Mouse (Mus musculus): ENCODE results near the gene Rbpjl. TPM values are rescaled to one million over a fixed set of nuclear protein-coding genes. Genes with fewer than 3 reads are reported as not detected.

The Rbpjl gene
- polyA plus RNA-seq, 1 experiment from 2014 or later: 0.11 TPM

DNA sequence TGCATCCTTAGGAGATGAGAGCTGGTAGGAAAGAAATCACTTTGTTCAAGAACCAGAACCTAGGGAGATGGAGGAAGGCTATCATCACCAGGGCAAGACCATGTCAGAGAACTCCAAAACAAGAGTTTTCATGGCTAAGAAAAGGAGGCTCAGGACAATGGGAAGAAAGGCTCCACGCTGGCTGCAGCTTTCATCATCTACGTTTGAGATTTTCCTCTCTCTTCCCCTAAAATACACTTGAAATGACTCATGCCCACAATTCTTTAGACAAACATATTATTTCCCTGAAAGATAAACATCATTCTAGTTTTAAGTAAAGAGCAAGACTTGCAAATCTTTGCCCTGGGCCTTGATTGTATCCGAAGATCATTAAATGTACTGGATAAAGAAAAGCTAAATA lies 31.6 kb upstream of the Rbpjl start:
- WGBS: 89% methylated on average over 3 of the region's 3 CpGs
- Histone ChIP-seq H3K27ac (ENCODE audit: low read depth, low read length) (no peak overlapping the region), H3K27me3 (ENCODE audit: control insufficient read depth, insufficient read depth, low read length) (no peaks in the 10 kb centered on the region), H3K9me3 (ENCODE audit: control insufficient read depth, low read length) (no peaks in the 10 kb centered on the region), H3K4me1 (ENCODE audit: control insufficient read depth, insufficient read depth, low read length) (no peaks in the 10 kb centered on the region), H3K9ac (replicated peaks; ENCODE audit: low read depth, low read length) (no peak overlapping the region), H3K4me2 (ENCODE audit: low read depth, low read length) (no peak overlapping the region), H3K4me3 (ENCODE audit: low read depth, low read length) (no peak overlapping the region), H3K36me3 (ENCODE audit: control insufficient read depth, insufficient read depth, low read length) (no peaks in the 10 kb centered on the region)
- no peak for ATAC-seq (ENCODE audit: low read depth)

DNA sequence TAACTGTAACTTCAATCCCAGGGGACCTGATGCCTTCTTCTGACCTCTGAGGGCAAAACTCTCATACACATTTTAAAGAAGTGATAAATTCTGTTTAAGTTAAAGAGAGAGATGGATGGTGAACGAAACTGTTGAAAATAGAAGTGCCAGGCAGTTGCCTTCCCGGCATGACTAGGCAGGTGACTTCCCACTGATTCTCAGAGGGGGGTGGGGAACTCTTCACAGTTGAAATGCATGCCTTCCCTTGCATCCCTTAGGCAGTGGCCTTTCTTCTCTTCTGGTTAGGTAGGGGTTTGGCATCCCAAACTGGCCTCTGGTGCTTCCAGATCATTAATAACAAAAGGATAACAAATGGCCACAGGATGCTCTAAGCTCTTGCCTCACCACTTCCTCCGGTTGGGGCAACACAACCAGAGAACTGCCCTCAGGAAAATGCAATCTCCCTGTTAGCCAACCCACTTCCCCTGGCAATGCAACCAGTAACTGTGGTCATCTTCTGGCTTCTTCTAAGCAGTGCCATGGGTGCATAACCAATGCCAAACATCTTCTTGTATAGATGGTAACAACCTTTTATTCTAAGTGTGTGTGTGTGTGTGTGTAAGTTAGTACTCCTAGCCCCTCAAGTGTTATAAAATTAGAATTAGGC lies 30.4 kb upstream of the Rbpjl start:
- Histone ChIP-seq H3K36me3 (ENCODE audit: control insufficient read depth, insufficient read depth, low read length) (no peaks in the 10 kb centered on the region), H3K4me1 (ENCODE audit: control insufficient read depth, insufficient read depth, low read length) (no peaks in the 10 kb centered on the region), H3K9me3 (ENCODE audit: control insufficient read depth, low read length) (no peaks in the 10 kb centered on the region), H3K27ac (ENCODE audit: low read depth, low read length) (no peak overlapping the region), H3K27me3 (ENCODE audit: control insufficient read depth, insufficient read depth, low read length) (no peaks in the 10 kb centered on the region), H3K4me3 (ENCODE audit: low read depth, low read length) (no peak overlapping the region), H3K4me2 (ENCODE audit: low read depth, low read length) (no peak overlapping the region), H3K9ac (replicated peaks; ENCODE audit: low read depth, low read length) (no peak overlapping the region)
- 29% methylated on average over 3 of the region's 3 CpGs for WGBS
- ATAC-seq (ENCODE audit: low read depth): no peak

DNA sequence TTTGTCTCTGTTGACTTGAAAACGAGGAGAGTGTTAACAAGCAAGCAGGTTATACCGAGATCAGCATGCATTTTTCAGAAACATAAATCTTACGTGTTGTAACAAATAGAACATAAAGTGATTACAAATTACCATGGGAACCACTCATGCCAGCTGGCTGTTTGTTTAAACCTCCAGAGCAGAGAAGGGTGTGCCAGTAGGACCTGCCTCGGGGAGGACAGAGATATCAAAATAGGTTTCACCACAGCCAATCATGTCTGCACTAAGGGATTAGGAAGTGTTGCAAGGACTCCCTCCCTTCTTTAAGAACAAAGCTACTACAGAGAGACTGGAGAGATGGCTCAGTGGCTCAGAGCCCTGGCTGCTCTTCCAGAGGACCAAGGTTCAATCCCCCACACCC lies 29.8 kb upstream of the Rbpjl start:
- H3K27me3 ChIP-seq (ENCODE audit: control insufficient read depth, insufficient read depth, low read length): no peaks in the 10 kb centered on the region
- H3K4me3 ChIP-seq (ENCODE audit: low read depth, low read length): no peak overlapping the region
- no peaks in the 10 kb centered on the region for H3K9me3 ChIP-seq (ENCODE audit: control insufficient read depth, low read length)
- no peak overlapping the region for H3K27ac ChIP-seq (ENCODE audit: low read depth, low read length)
- ATAC-seq (ENCODE audit: low read depth): no peak
- WGBS: 40% methylated on average over 4 of the region's 4 CpGs
- no peak overlapping the region for H3K9ac ChIP-seq (replicated peaks; ENCODE audit: low read depth, low read length)
- no peaks in the 10 kb centered on the region for H3K4me1 ChIP-seq (ENCODE audit: control insufficient read depth, insufficient read depth, low read length)
- H3K36me3 ChIP-seq (ENCODE audit: control insufficient read depth, insufficient read depth, low read length): no peaks in the 10 kb centered on the region
- no peak overlapping the region for H3K4me2 ChIP-seq (ENCODE audit: low read depth, low read length)

DNA sequence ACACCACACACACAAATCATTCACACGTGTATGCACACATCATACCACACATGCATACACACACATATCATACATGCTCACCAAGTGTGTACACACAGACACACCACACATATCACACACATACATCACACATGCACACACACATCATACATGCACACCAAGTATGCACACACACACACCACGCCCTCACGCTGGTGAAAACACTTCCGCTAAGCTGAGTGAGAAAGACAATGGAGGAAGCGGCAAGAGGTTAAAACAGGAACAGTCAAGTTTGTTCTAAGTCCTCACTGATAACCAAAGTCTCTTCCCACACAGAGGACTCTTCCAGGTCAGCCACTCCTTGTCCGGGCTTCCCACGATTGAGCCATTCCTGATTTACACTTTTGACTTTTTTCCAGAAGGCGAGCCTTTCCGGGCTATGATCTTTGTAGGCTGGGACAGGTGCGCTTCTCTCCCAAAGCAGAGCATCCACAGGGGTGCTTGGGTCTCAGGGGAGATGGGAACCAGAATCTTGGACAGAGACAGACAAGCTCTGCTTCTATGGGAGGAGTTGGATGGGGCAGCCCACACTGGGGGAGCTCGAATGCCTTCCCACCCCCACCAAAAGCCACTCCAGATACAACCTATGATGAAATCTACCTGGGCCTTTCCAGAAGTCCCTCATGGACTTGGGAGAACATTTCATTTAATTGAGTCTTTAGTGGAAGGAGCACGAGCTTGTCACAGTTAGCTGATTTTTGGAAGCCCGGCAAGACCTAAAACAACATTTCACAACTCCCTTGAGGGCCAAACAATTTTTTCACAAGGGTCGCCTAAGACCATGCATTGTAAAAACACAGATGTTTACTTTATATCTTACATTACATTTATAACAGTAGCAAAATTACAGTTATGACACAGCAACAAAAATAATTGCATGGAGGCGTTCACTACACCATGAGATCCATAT lies 25.2 kb upstream of the Rbpjl start:
- Histone ChIP-seq H3K27me3 (ENCODE audit: control insufficient read depth, insufficient read depth, low read length) (no peaks in the 10 kb centered on the region), H3K27ac (ENCODE audit: low read depth, low read length) (no peak overlapping the region), H3K9me3 (ENCODE audit: control insufficient read depth, low read length) (no peaks in the 10 kb centered on the region), H3K9ac (replicated peaks; ENCODE audit: low read depth, low read length) (no peak overlapping the region), H3K4me3 (ENCODE audit: low read depth, low read length) (no peak overlapping the region), H3K36me3 (ENCODE audit: control insufficient read depth, insufficient read depth, low read length) (no peaks in the 10 kb centered on the region), H3K4me2 (ENCODE audit: low read depth, low read length) (no peak overlapping the region), H3K4me1 (ENCODE audit: control insufficient read depth, insufficient read depth, low read length) (no peaks in the 10 kb centered on the region)
- 94% methylated on average over 15 of the region's 15 CpGs for WGBS
- no peak for ATAC-seq (ENCODE audit: low read depth)

DNA sequence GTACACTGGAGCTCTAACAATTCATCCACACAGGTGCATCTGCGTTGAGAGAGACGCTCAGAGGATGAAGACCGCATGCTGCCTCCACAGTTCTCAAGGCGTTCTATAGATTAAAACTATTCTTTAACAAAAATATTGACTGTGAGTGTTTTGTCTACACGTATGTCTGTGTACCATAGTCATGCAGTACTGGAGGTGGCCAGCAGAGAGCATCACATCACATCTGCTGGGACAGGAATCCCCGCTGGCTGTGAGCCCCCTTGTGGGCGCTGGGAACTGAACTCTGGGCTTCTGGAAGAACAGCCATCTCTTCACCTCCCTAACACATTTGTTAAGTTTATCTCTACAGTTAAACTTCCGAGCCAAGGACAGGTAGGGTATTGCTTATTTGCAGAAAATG lies 21.2 kb upstream of the Rbpjl start:
- Histone ChIP-seq H3K4me1 (ENCODE audit: control insufficient read depth, insufficient read depth, low read length) (peaks cover 8% of the 10 kb centered on the region; the same call in 1 of the 2 replicates), H3K27me3 (ENCODE audit: control insufficient read depth, insufficient read depth, low read length) (no peaks in the 10 kb centered on the region), H3K36me3 (ENCODE audit: control insufficient read depth, insufficient read depth, low read length) (no peaks in the 10 kb centered on the region), H3K9me3 (ENCODE audit: control insufficient read depth, low read length) (no peaks in the 10 kb centered on the region), H3K9ac (replicated peaks; ENCODE audit: low read depth, low read length) (no peak overlapping the region), H3K4me3 (ENCODE audit: low read depth, low read length) (no peak overlapping the region), H3K27ac (ENCODE audit: low read depth, low read length) (no peak overlapping the region), H3K4me2 (ENCODE audit: low read depth, low read length) (no peak overlapping the region)
- no peak for ATAC-seq (ENCODE audit: low read depth)
- WGBS: 75% methylated on average over 8 of the region's 8 CpGs

DNA sequence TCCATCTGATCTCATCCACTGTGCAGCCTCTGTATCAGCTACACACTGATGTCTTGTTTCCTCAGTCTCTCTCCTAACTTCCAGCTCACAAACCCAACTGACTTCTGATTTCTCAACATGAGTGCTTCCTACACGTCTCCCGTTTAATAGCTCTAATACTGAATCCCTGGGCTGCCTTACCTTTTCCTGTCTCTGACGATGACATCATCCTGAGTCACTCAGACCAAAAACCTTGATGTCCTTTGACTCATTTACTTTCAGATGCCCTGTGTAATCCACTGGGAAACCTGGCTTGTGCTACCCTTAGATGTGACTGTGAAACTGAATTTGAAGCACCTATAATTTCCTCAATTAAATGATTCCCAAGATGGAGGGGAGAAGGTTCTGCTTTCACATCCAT lies 20.0 kb upstream of the Rbpjl start:
- no peak overlapping the region for H3K27ac ChIP-seq (ENCODE audit: low read depth, low read length)
- no peaks in the 10 kb centered on the region for H3K27me3 ChIP-seq (ENCODE audit: control insufficient read depth, insufficient read depth, low read length)
- ATAC-seq (ENCODE audit: low read depth): no peak
- H3K4me3 ChIP-seq (ENCODE audit: low read depth, low read length): no peak overlapping the region
- H3K4me2 ChIP-seq (ENCODE audit: low read depth, low read length): no peak overlapping the region
- H3K9me3 ChIP-seq (ENCODE audit: control insufficient read depth, low read length): no peaks in the 10 kb centered on the region
- H3K4me1 ChIP-seq (ENCODE audit: control insufficient read depth, insufficient read depth, low read length): peaks cover 8% of the 10 kb centered on the region; the same call in 1 of the 2 replicates
- WGBS: 86% methylated on average over 3 of the region's 3 CpGs
- H3K9ac ChIP-seq (replicated peaks; ENCODE audit: low read depth, low read length): no peak overlapping the region
- no peaks in the 10 kb centered on the region for H3K36me3 ChIP-seq (ENCODE audit: control insufficient read depth, insufficient read depth, low read length)

DNA sequence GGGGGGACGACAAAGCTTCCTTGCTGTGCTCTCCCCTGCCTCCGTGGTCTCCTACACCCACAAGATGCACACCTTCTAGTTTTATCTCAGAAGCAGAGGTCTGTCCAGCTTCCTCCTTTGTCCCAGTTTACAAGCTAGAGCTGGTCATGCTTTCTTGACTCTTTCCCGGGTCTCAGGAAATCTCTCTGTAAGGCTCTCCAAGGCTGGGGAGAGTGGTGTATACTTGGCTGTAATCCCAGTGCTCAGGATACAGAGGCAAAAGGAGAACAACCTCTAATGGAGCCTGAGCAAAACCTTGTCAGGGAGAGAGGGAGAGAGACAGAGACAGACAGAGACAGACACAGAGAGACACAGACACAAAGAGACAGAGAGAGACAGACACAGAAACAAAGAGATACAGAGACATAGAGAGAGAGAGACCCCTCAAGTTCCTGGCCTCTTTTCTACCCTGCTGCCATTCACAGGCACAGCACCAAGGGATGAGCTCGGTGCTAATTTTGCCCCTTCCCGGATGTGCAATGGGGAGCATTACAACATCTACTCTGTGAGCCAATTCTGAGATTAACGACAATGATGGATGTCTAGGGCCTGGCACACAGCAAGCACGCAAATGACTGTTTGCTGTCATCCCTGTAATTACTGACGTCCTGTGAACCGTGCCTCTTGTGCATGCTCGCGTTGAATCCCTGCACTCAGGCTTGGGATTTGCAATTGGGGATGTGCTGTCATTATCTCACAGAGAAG lies 19.1 kb upstream of the Rbpjl start:
- no peak for ATAC-seq (ENCODE audit: low read depth)
- Histone ChIP-seq H3K27me3 (ENCODE audit: control insufficient read depth, insufficient read depth, low read length) (no peaks in the 10 kb centered on the region), H3K4me3 (ENCODE audit: low read depth, low read length) (no peak overlapping the region), H3K4me2 (ENCODE audit: low read depth, low read length) (no peak overlapping the region), H3K9me3 (ENCODE audit: control insufficient read depth, low read length) (no peaks in the 10 kb centered on the region), H3K9ac (replicated peaks; ENCODE audit: low read depth, low read length) (no peak overlapping the region), H3K27ac (ENCODE audit: low read depth, low read length) (no peak overlapping the region), H3K36me3 (ENCODE audit: control insufficient read depth, insufficient read depth, low read length) (no peaks in the 10 kb centered on the region), H3K4me1 (ENCODE audit: control insufficient read depth, insufficient read depth, low read length) (peaks cover 8% of the 10 kb centered on the region; the same call in 1 of the 2 replicates)
- WGBS: 46% methylated on average over 11 of the region's 11 CpGs

DNA sequence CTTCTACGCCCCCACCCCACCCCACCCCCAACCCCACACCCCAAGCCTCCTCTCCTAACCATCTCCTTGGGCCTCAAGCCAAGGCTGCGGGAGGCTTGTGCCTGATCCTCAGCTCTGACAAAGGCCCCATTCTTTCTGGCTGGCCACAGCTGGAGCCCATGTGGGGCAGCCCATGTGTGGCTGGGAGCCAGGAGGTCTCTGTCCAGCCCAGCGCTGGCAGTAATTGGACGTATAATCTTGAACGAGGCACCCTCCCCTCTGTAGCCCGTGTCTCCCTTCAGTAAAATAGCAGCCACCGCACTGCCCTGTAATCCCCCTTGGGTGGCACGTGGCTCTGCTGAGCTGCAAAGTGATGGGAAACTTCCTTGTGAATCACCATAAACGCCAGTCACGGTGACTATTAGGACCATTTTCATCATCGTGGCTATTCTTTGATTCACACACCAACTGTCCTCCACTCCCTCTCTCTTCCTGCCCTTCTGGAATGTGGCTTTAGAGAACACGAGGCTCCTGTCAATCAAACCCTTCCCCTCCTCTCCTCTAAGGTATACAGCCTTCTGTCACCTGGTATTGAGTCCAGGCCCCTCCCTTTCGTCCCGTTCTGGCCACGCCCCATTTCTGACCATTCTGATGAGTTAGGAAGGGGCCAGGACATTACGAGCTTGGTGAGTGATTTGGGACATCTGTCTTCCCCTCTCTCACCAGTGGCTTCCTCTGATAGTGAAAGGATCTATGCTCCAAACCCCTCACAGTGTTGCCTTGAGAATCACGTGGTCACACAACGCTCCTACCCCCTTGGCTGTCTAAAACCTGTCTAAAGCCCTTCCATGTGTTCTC lies 16.8 kb upstream of the Rbpjl start:
- Histone ChIP-seq H3K9ac (replicated peaks; ENCODE audit: low read depth, low read length) (no peak overlapping the region), H3K27ac (ENCODE audit: low read depth, low read length) (no peak overlapping the region), H3K36me3 (ENCODE audit: control insufficient read depth, insufficient read depth, low read length) (no peaks in the 10 kb centered on the region), H3K4me2 (ENCODE audit: low read depth, low read length) (peak overlapping the region; percentile 7; the same call in 1 of the 2 replicates), H3K4me1 (ENCODE audit: control insufficient read depth, insufficient read depth, low read length) (peaks cover 8% of the 10 kb centered on the region; the same call in 1 of the 2 replicates), H3K27me3 (ENCODE audit: control insufficient read depth, insufficient read depth, low read length) (no peaks in the 10 kb centered on the region), H3K9me3 (ENCODE audit: control insufficient read depth, low read length) (no peaks in the 10 kb centered on the region), H3K4me3 (ENCODE audit: low read depth, low read length) (no peak overlapping the region)
- WGBS: 9% methylated on average over 17 of the region's 18 CpGs
- peak; percentile 71 for ATAC-seq (ENCODE audit: low read depth)

Data from neural tube, embryonic 14.5 days (tissue).